Mouse (Mus musculus): ENCODE results near the gene Prkag3.

DNA sequence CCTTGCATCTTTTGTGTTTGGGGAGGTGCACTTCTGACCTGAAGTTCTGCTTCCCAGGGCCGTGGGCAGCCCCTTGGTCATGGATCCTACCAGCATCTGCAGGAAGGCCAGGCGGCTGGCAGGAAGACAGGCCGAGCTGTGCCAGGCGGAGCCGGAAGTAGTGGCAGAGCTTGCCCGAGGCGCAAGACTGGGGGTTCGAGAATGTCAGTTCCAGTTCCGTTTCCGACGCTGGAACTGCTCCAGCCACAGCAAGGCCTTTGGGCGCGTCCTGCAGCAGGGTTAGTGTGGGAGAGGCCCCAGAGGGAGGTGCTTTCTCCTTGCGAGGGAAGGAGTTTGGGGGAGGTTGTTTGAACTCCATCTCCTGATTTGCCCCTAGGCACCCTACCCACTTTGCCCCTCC lies 33.0 kb upstream of the Prkag3 start:
- TF ChIP-seq CTCF (IDR thresholded peaks at IDR 0.05; ENCODE audit: low read depth) (no peak), EP300 (IDR thresholded peaks at IDR 0.05; ENCODE audit: low read depth) (no peak)

All from liver, postnatal 0 days (tissue).